Mouse (Mus musculus): ENCODE data around the gene Nipsnap1.

Gene Nipsnap1

Small RNA genes lying within 50 kb of the gene (microRNA-seq; reads per million reads assigned to microRNA genes)
- gene Mir6918, result 0.25 to 0.80 reads per million in 2 experiments
